Mouse (Mus musculus): ENCODE results near the gene Tox4.
"Not testable (repeated sequence)": the region's sequence is repeated elsewhere in the genome, so short reads cannot be mapped to it uniquely, and the experiment has no call there.

Gene Tox4

DNA sequence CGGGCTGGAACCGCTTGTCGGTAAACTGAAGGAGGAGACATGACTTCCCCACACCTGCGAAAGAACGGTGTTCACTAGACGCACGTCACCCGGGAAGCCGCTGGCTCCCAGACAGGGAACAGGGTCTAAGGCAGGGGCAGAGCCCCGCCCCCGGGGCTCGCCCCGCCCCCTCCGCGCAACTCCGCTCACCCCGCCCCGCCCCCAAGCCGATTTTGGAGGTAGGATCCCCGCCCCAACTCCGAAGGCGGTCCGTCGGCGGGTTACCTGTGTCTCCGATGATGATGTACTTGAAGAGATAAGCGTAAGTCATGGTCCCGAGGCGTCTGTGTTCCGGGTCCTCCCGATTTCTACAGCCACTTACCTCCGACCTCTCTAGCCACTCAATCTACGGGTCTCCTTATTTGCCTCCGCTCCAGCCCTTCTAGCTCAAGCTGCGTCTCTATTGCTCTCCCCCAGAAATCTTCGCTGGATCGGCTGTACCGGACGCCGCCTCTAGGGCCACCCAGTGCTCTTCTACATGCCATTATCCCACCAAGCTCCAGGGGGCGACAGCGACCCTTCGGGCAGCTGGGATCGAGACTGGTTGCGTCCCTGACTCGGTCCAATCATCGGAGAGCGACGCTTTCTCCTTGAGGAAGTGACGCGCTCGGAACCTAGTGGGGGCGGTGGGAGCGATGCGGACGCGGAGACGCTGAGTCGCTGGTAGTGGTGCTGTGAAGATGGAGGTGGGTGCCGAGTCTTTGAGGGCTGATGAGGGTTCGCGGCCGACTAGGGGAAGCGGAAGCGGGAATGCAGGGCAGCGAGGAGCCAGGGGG, at the start of gene Tox4, which contains the start of gene Rab2b:
Tox4 (plus strand) TSS at position 215 of the 815 bp plus-strand sequence.
Rab2b (minus strand) TSS at position 614 of the 815 bp plus-strand sequence.
- DNase-seq: peak; percentile 97

DNA sequence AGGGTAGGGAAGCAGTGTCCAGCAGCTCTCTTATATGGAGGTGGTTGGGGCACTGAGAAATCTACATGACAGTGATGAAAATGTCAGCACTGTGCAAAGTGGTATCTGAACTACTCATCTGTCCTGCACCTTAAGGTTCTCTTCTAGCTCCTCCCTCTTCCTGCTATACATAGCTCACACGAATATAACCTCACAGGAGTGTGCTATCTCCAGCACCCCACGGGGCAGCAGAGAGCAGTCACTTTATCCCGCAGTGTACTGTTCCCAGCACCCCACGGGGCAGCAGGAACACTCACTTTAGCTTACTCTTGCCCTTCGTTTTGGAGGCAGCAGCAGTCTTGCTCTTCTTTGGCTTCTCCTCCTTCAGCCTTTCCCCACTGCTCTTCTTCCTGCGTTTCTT, 46.7 kb upstream of the Tox4 start:
- DNase-seq: no peak

DNA sequence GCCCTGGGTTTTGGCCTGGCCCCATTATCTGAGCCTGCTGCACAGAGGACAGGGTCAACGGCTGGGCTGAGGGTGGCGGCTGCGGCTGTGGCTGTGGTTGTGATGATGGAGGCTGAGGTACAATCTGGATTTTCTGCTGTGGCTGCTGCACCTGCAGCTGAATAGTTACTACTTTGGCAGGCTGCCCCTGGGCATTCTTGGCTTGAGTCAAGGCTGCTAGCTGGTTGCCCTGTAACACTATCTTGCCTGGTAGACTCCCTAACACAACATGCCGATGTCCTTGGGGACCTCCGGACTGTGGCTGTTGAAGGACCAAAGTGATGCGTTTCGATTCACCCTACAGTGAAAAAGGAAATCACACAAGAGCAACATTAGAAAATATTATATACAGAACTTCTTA, 43.8 kb upstream of the Tox4 start:
- DNase-seq: no peak

DNA sequence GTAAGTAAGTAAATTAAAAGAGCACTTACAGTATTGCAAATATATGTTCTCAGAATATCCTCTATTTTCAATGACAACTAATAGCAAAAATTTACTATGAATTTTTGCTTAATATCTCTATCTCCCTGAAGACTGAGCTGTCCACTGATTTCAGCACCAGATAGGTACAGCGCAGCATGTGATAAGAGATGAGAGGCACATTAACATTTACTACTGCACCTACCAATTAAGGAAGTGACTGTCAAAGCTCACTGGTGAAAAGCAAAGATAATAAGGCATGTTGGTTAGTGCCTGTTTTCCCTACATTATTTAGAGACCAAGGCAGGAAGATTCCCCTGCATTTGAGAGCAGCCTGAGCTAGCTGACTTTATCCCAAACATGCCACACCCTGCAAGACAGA, 42.7 kb upstream of the Tox4 start:
- DNase-seq: no peak

DNA sequence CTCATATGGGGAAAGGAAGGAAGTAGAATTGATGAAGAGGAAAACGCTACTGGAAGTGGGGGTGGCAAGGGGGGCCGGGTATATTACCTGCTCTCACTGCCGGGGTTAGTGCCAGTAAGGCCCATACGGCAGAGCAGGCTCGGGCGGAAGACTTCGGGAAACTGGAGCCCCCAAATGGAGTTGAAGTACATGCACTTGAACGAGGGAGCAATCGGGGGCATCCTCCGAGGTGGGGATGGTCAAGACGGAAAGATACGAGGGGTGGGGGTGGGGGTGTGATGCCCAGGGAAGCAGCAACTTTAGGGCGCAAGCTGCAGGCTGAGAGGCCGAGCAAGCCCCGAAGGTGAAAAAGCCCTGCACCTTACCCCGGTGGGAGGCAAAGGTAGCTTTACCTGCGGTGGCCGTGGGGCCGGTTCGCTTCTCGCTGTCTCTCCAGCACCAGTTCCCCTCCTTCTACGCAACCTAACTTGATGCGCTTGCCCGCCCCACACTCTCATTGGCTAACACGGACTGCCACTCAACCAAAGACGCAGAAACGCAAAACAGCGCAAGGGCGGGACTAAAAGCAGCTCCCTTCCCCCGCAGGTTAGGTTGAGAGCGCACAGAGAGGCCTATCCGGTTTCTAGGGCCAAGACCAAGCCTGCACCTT, 34.8 kb upstream of the Tox4 start:
- peak; percentile 98 for DNase-seq

DNA sequence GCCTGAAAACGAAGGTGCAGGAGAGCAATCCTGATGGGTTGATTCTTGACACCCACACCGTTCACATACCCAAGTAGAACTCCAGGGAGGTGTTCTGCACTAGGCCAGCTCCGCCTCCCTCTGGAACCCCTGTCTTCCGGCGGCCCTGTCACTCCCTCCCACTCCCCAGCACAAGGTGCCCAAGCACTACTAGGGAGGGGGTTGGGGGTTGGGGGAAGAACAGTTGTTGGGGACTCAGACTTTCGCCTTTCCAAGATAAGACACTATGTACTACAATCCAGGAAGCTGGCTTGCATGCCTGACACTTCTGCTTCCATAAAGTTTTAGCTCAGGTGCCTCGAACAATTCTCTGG, 34.3 kb upstream of the Tox4 start:
- DNase-seq: no peak

DNA sequence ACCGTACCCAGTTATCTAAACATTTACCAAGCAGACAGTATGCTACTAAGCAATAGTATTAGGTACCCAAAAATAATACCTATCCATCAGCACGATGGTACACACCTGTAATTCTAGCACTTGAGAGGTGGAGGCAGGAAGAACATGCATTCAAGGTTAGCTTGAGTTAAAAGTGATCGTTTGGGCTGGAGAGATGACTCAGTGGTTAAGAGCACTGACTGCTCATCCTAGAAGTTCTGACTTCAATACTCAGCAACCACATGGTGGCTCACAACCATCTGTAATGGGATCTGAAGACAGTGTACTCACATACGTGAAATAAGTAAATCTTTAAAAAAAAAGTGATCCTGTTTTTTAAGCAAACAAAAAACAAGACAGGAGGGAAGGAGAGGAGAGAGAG, 32.8 kb upstream of the Tox4 start:
- no peak for DNase-seq

DNA sequence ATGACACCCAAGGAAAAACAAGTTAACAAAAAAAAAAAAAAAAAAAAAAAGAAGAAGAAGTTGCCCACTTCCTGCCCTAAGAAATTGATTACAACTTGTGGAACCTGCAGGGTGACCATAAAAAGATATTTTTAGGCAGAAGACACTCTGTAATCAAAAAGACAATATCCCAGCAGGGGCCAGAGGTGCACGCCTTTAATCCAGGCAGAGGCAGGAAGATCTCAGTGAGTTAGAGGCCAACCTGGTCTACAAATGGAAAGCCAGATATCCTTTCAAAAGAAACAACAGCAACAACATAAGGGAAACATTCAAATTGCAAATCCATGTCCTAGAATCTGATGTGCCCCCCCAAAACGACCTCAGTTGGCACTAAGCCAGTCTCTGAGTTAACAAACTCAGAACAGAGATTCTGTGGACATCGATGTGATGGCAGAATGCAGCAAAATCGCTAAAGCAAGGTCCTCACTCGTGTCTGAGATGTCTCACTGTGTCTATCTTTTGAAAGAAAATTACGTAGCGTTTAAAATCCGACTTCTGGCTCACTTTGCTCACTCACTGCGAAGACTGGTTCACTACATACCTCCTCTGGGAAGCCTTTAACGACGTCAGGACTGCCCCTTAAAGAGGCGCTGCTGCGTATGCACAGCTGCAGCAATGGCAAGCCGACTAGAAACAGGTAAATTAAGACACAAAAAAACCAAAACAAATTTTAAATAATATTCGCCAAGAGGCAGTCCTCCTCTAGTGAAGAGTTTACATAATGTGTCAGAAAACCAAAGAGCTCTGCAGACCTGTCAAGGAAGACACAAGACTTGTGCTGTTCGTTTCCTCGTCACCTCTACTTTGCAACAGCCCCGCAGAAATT, 22.4 kb upstream of the Tox4 start:
- no peak for DNase-seq

DNA sequence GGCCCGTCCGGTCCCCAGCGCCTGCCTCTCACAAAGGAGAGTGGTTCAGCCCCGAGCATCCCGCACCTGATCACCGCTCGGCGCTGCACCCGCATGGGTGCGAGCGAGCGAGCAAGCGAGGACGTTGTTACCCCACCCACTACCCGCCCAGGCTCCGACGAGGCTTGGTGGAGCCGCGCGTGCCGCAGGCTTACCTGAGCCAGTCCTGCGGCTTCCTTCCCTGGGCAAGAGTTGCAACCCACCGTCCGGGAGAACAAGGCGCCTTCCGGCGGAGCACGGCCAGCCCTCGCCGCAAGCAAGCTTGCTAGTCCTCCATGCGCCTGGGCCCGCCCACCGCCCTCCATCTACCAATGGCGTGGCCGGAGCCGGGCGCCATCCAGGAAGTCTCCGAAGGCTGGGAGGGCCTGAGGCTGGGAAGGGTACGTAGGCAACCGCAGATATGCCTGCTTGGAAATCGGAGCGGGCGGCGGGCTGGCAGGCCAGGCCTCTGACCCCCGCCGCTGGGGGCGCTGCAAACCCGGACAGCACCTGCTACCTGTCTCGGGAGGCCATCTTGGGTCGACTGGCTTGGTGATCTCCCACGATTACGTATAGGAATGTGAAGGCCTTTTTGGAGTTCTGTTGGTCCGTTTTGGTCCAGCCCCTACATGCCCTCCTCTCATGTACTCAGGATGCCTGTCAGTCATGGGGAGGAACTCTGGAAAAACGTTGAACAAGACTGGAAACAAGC, 21.3 kb upstream of the Tox4 start, which contains the start of gene Chd8:
Chd8 (minus strand) TSS at position 297 of the 730 bp plus-strand sequence.
- peak; percentile 94 for DNase-seq

DNA sequence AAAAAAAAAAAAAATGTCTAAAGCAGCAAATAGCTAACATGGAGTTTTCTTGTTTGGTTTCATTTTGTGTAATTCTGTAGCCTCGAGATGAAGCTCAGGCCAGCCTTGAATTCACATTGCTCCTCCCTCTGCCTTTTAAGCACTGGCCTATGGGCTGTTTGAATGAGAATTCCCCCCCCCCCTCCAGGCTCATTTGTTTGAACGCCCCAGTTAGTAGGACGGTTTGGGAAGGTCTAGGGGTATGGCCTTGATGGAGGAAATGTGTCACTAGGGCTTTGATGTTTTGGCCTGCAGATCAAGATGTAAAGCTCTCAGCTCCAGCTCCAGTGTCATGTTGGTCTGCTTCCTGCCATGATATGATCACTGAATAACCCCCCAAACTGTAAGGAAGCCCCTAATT, 6.2 kb upstream of the Tox4 start:
- no peak for DNase-seq

DNA sequence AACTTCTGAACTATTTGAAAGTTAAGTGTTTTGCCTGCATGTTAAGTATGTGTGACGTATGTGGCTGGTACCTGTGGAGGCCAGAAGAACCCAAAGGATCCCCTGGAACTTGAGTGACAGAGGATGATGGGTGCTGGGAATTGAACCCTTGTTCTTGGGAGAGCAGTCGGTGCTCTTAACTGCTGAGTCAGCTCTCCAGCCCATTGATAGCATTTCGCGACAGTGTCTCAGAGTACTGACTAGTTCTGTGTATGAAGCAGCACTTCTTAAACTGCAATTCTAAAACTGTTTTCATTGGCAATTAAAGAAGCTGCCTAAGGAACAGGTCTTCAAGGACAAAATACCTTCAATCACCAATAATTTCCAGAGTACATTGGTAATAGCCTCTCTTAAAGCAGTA, 1.7 kb upstream of the Tox4 start:
- no peak for DNase-seq

DNA sequence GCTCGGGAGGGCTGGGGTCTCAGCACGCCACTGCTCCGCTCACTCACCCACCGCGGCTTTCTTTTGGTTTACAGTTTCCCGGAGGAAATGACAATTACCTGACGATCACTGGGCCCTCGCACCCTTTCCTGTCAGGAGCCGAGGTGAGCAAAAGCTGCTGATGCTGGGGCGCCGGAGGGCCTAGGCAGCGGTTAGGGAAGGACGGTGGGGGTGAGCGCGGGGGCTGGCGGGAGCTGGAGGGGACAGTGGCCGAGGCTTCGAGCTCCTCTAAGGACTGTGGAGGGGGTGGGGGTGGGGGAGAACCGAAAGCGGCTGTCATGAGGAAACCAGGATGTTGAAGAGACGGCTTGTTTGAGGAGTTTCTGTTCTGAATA, 788 bp downstream of the Tox4 start:
- no peak for DNase-seq

DNA sequence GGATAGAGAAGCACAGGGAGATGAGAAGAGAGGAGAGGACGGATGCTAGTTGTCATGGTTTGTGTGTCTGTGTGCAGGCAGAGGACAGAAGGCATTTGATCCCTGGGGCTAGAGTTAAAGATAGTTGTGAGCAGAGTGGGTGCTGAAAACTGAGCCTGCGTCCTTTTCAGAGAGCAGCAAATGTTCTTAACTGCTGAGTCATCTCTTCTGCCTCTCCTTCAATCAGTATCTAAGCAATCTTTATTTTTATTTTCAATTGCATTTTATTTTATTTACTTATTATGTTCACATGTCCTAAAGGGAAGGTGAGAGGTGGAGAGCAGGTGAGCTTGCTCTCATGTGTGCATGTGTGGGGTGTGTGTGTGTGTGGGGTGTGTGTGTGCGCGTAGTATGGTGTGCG, 4.7 kb downstream of the Tox4 start:
- no peak for DNase-seq

DNA sequence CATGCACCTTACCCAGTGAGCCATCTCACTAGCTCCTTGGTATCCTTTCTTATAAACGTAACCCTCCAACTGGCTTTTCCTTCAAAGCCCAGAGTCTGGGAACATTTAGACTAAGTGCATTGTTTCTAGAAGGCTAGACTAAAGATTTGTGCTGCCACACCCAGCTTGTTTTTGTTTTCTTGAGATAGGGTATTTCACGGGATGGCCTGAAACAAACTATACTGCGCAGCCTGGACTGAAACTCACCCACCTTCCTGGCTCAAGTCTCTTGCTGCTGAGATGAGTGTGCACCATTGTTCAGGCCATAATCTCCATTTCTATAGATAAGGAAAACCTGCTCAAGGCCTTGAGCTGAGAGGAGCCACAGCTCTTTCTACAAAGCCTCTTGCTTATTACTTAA, 5.2 kb downstream of the Tox4 start:
- DNase-seq: no peak

DNA sequence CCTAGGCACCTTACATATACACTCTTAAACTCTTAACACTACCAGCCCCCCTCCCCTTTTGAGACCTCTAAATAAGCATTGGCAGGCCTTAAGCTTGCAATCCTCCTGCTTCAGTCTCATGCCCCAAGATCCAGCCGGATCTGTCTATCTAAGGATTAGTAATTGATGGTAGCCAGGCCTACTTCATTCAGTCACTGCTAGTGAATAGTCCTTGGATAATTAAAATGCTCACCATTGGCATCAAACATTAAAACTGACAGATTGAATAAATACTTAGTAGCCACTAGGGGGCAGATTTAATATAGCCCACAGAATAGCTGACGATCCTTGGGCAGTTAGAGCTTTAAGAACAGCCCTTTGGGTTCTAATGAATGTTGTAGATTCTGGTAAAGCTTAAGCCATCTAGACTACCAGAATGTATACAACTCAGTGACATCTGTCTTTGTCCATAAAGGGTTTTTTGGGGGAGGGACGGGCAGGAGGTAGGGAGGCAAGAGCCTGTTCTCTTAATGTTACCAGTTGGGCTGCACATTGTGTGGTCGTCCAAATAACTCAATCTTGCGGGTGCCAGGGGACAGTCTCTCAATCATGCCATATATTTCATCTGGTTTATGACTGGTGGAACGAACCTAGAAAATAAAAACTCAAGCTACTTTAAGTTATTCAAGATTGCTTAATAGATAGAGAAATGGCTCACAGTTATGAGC, 16.8 kb downstream of the Tox4 start:
- DNase-seq: no peak

DNA sequence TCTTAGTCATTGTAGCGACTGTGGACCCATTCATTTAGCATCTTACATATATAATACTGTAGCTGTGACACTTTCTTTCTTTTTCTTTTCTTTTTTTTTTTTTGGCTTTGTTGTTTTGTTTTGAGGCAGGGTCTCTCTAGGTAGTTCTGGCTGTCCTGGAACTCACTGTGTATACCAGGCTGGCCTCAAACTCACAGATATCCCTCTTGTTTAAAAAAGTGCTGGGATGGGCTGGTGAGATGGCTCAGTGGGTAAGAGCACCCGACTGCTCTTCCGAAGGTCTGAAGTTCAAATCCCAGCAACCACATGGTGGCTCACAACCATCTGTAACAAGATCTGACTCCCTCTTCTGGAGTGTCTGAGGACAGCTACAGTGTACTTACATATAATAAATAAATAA, 24.6 kb downstream of the Tox4 start:
- not testable (repeated sequence) for DNase-seq

DNA sequence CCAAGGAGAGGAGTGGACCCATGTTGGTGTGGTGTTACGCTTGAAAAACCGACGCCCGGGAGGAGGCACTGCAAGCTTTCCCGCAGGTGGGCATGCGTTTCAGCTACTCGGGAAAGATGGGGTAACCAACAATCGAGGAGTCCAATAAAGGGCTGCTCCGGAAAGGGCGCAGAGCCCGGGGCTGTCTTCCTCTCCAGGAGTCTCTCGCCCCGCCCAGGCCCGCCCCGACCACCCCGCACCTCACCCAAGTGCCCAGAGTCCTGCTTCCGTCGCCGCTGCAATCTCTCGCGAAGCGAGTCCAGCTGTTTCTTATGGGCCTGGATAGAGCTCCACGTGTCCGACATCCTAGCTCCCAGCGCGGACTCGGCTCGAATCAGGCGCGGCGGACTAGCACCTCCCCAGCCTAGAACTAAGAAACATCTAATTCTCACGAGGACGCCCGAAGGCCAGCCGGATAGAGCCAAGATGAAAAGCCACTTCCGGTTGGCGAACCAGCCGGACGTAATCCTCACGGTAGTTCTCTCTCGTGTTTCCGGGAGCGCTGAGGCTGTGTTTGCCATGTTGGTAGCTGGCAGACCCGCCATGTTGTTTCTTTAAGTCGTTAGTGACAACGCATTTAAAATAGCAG, 25.8 kb downstream of the Tox4 start, which contains the start of gene Mettl3:
Mettl3 (minus strand) TSS at position 485 of the 628 bp plus-strand sequence.
- DNase-seq: peak; percentile 87

DNA sequence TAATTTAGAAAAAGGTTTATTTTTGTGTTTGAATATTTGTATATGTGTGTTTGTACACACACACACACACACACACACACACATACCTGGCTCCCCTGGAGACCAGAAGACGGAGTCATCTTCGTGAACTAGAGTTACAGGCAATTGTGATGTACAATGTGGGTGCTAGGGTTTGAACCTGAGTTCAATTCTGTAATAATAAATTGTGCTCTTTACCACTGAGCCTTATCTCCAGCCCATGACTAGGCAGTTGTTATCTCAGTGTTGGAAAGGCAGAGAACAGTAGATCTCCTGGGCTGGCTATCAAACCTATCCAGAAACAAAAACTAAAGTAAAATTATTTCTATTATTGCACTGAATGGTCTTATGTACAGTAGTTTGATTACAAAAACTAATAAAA, 27.2 kb downstream of the Tox4 start:
- DNase-seq: no peak

DNA sequence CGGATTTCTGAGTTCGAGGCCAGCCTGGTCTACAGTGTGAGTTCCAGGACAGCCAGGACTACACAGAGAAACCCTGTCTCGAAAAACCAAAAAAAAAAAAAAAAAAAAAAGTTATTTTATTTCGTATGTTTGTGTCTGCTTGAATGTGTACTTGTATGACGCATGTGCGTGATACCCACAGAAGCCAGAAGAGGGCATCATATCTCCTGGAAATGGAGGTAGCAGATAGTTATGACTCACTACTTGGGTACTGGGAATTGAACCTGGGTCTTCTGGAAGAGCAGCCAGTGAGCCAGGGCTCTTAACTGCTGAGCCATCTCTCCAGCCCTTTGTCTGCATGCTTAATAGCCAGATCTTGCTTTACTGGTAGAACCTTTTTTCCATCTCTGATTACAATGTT, 31.4 kb downstream of the Tox4 start:
- not testable (repeated sequence) for DNase-seq

DNA sequence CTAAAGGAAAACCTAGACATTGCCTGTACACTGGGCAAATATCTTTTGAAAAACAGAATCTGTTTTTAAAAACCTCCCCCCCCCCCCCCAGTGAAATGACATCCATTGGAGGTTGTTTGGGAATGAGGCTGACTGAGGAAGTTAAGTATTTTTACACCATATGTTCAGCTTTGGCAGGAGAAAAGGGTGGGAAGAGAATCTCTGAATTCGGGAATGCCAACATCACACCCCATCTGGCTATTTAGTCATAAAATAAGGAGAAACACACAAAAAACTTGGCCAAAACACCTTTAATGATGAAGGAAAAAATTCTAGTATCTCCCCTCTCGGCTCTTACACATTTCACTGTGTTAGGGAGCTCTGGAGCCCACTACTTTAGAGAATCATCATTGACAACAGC, 32.0 kb downstream of the Tox4 start:
- no peak for DNase-seq

DNA sequence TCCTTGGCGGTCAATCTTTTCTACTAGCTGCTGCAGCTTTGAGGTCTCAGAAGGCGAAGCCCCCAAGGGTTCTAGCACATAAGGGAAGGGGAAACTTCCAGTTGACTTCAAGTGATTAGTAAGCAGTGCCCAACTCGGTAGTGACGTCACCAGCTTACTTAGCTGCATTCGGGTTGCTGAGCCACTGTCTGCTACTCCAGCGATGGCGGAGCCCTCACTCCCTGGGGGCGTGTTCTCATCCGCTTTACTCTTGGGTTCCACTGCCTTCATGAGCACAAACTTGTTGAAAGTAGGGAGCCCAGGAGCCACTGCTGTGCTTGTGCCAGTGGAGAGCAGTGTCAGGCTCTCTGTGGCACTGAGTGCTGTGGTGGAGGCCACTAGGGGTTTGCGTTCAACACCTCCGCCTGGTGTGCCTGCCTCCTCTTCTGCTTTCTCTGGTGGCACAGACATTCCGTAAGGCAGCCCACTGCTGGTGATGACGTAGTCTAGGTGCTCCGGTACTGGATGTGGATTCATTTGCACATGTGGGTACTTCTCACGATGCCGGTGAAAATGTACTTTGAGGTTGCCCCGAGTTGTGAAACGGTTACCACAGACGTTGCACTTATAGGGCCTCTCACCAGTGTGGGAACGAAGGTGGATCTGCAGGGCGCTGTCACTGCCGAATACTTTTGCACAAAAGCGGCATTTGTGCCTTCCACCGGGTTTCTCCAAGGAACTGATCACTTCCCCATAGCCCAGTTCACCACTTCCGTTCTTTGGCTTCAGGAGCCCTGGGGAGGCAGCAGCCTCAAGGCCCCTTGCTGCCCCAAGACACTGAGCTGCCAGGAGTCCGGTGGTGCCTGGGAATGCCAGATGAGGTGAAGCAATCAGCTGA, 35.2 kb downstream of the Tox4 start:
- DNase-seq: no peak

All from right cerebral cortex, postnatal 4 days (tissue).